Mouse (Mus musculus) heart, postnatal 36 days (tissue): ENCODE measurements around the gene Gm20388. TPM values are rescaled to one million over a fixed set of nuclear protein-coding genes. Genes with fewer than 3 reads are reported as not detected.

Experiments
- DNase-seq, 2 experiments: peaks; one replicate each; pipeline ENCODE4 v3.0.0; 2021 to 2022
- intact Hi-C: fragments of 180-260 bp; cut with DNase I; formaldehyde crosslinking; loops from one replicate; pipeline ENCODE4 v1.15.1; 2025
- total RNA-seq, 2 experiments: library from RNA; stranded (reverse); gene quantifications; 2 replicates each; pipeline ENCODE4 v1.2.3; 2021

Gene Gm20388
- total RNA-seq, 2 experiments from 2014 or later, result 3.5 to 4.9 TPM

- DNase-seq, result no peak
- intact Hi-C loops, result no loop called here
Observed at GRCm38 (mm10) chr8:121731060-121731459, 1820.4 kb downstream of the Gm20388 start.

GRCm38 (mm10) chr8:121731471-121732333, 1821.1 kb downstream of the Gm20388 start:
- DNase-seq, result no peak
- intact Hi-C loops, result no loop called here

- intact Hi-C loops, result no loop called here
- no peak for DNase-seq
Observed at GRCm38 (mm10) chr8:121732334-121732665, 1821.7 kb downstream of the Gm20388 start.

- intact Hi-C loops, result no loop called here
Observed at GRCm38 (mm10) chr8:121734262-121734661, 1823.6 kb downstream of the Gm20388 start.

GRCm38 (mm10) chr8:121736236-121736635, 1825.6 kb downstream of the Gm20388 start:
- DNase-seq, result peak; percentile 19 to 26
- intact Hi-C loops, result no loop called here

More at GRCm38 (mm10) chr8:121734262-121734661, 1823.6 kb downstream of the Gm20388 start:
- DNase-seq, result no peak

- DNase-seq, result no peak
- intact Hi-C loops, result no loop called here
Observed at GRCm38 (mm10) chr8:121740721-121741120, 1830.1 kb downstream of the Gm20388 start.

- DNase-seq, result no peak
- intact Hi-C loops, result no loop called here
Observed at GRCm38 (mm10) chr8:121749501-121749900, 1838.9 kb downstream of the Gm20388 start.

GRCm38 (mm10) chr8:121750512-121750911, 1839.9 kb downstream of the Gm20388 start:
- DNase-seq, result no peak
- intact Hi-C loops, result no loop called here

- intact Hi-C loops, result no loop called here
- peak; percentile 22 to 52 for DNase-seq
Observed at GRCm38 (mm10) chr8:121751407-121751806, 1840.8 kb downstream of the Gm20388 start.

- no peak for DNase-seq
- intact Hi-C loops, result no loop called here
Observed at GRCm38 (mm10) chr8:121758470-121758869, 1847.8 kb downstream of the Gm20388 start.

- no peak for DNase-seq
- intact Hi-C loops, result no loop called here
Observed at GRCm38 (mm10) chr8:121760484-121760883, 1849.8 kb downstream of the Gm20388 start.

- peak; percentile 10 to 14 for DNase-seq
- intact Hi-C loops, result no loop called here
Observed at GRCm38 (mm10) chr8:121761480-121761879, 1850.8 kb downstream of the Gm20388 start.

- DNase-seq, result no peak
- intact Hi-C loops, result no loop called here
Observed at GRCm38 (mm10) chr8:121762999-121763699, 1852.5 kb downstream of the Gm20388 start.

GRCm38 (mm10) chr8:121763700-121764013, 1853.0 kb downstream of the Gm20388 start:
- DNase-seq, result no peak
- intact Hi-C loops, result no loop called here

GRCm38 (mm10) chr8:121765594-121766138, 1855.0 kb downstream of the Gm20388 start:
- intact Hi-C loops, result no loop called here
- DNase-seq, result no peak

GRCm38 (mm10) chr8:121769095-121769494, 1858.5 kb downstream of the Gm20388 start:
- DNase-seq, result no peak
- intact Hi-C loops, result no loop called here

- intact Hi-C loops, result no loop called here
- no peak for DNase-seq
Observed at GRCm38 (mm10) chr8:121769621-121770020, 1859.0 kb downstream of the Gm20388 start.

GRCm38 (mm10) chr8:121770845-121771752, 1860.5 kb downstream of the Gm20388 start:
- DNase-seq, result no peak
- intact Hi-C loops, result no loop called here

- intact Hi-C loops, result no loop called here
Observed at GRCm38 (mm10) chr8:121773876-121774275, 1863.2 kb downstream of the Gm20388 start.

GRCm38 (mm10) chr8:121782493-121782892, 1871.9 kb downstream of the Gm20388 start:
- intact Hi-C loops, result no loop called here
- no peak for DNase-seq

More at GRCm38 (mm10) chr8:121773876-121774275, 1863.2 kb downstream of the Gm20388 start:
- DNase-seq, result no peak

- intact Hi-C loops, result no loop called here
- DNase-seq, result peak in 1 of 2 experiments; percentile 12
Observed at GRCm38 (mm10) chr8:121786542-121786941, 1875.9 kb downstream of the Gm20388 start.
